Mouse (Mus musculus): Measurements from ENCODE around the gene Gm10337. TPM values are rescaled to one million over a fixed set of nuclear protein-coding genes. Genes with fewer than 3 reads are reported as not detected.

Gene Gm10337
- polyA plus RNA-seq, 1 experiment from 2014 or later: not detected

GRCm38 (mm10) chr15:102552599-102552998 is 49.1 kb downstream of the Gm10337 start:
- Histone ChIP-seq H3K4me3 (ENCODE audit: low read depth, low read length) (no peak overlapping the region), H3K36me3 (replicated peaks; ENCODE audit: control insufficient read depth, insufficient read depth, low read depth, low read length) (no peaks in the 10 kb centered on the region), H3K9ac (replicated peaks; ENCODE audit: low read length) (no peak overlapping the region), H3K4me2 (ENCODE audit: low read depth, low read length) (no peak overlapping the region), H3K9me3 (replicated peaks; ENCODE audit: control insufficient read depth, low read length) (no peaks in the 10 kb centered on the region), H3K4me1 (ENCODE audit: control insufficient read depth, insufficient read depth, low read length) (no peaks in the 10 kb centered on the region), H3K27ac (replicated peaks; ENCODE audit: low read depth, low read length) (no peak overlapping the region), H3K27me3 (ENCODE audit: control insufficient read depth, insufficient read depth, low read length) (no peaks in the 10 kb centered on the region)
- ATAC-seq (replicated peaks; ENCODE audit: insufficient number of reproducible peaks, low FRiP score, low TSS enrichment, low read depth) (no peak), DNase-seq (ENCODE audit: low spot score) (no peak)
- WGBS: 94% methylated on average over 5 of the region's 5 CpGs

Other genes starting within 250 kb of the Gm10337 start
- gene Rarg, start 246.2 kb upstream of the Gm10337 start, polyA plus RNA-seq (2014; fragmentation: Nextera tagmentation; extraction: Ambion mirVana): 68.1 and 70.2 TPM in 2 replicates
- gene Gm9918, start 233.2 kb upstream of the Gm10337 start, polyA plus RNA-seq (2014; fragmentation: Nextera tagmentation; extraction: Ambion mirVana): 0.58 and 1.2 TPM in 2 replicates
- 51.6 and 57.2 TPM in 2 replicates for gene Mfsd5, start 224.3 kb upstream of the Gm10337 start, polyA plus RNA-seq (2014; fragmentation: Nextera tagmentation; extraction: Ambion mirVana)
- 36.0 and 37.7 TPM in 2 replicates for gene Espl1, start 207.5 kb upstream of the Gm10337 start, polyA plus RNA-seq (2014; fragmentation: Nextera tagmentation; extraction: Ambion mirVana)
- 453 and 469 TPM in 2 replicates for gene Pfdn5, start 177.6 kb upstream of the Gm10337 start, polyA plus RNA-seq (2014; fragmentation: Nextera tagmentation; extraction: Ambion mirVana)
- 101 and 103 TPM in 2 replicates for gene Myg1, start 172.0 kb upstream of the Gm10337 start, polyA plus RNA-seq (2014; fragmentation: Nextera tagmentation; extraction: Ambion mirVana)
- gene Aaas, start 153.0 kb upstream of the Gm10337 start, polyA plus RNA-seq (2014; fragmentation: Nextera tagmentation; extraction: Ambion mirVana): 98.3 and 102 TPM in 2 replicates
- 2.4 and 3.0 TPM in 2 replicates for gene Sp7, start 136.5 kb upstream of the Gm10337 start, polyA plus RNA-seq (2014; fragmentation: Nextera tagmentation; extraction: Ambion mirVana)
- gene Sp1, start 97.6 kb upstream of the Gm10337 start, polyA plus RNA-seq (2014; fragmentation: Nextera tagmentation; extraction: Ambion mirVana): 12.8 and 13.9 TPM in 2 replicates
- gene Amhr2, start 58.4 kb upstream of the Gm10337 start, polyA plus RNA-seq (2014; fragmentation: Nextera tagmentation; extraction: Ambion mirVana): 0.24 TPM in 1 of 2 replicates, not detected in the other
- gene Prr13, start 44.7 kb upstream of the Gm10337 start, polyA plus RNA-seq (2014; fragmentation: Nextera tagmentation; extraction: Ambion mirVana): 75.0 and 76.5 TPM in 2 replicates
- 288 and 290 TPM in 2 replicates for gene Pcbp2, start 33.2 kb upstream of the Gm10337 start, polyA plus RNA-seq (2014; fragmentation: Nextera tagmentation; extraction: Ambion mirVana)
- 13.4 and 15.4 TPM in 2 replicates for gene Map3k12, start 13.3 kb downstream of the Gm10337 start, polyA plus RNA-seq (2014; fragmentation: Nextera tagmentation; extraction: Ambion mirVana)
- 92.0 and 92.7 TPM in 2 replicates for gene Tarbp2, start 14.5 kb downstream of the Gm10337 start, polyA plus RNA-seq (2014; fragmentation: Nextera tagmentation; extraction: Ambion mirVana)
- 0.52 and 0.66 TPM in 2 replicates for gene Npff, start 21.2 kb downstream of the Gm10337 start, polyA plus RNA-seq (2014; fragmentation: Nextera tagmentation; extraction: Ambion mirVana)
- gene Gm28047, start 121.3 kb downstream of the Gm10337 start, polyA plus RNA-seq (2014; fragmentation: Nextera tagmentation; extraction: Ambion mirVana): 0.20 and 0.21 TPM in 2 replicates
- 13.7 and 17.4 TPM in 2 replicates for gene Atf7, start 121.7 kb downstream of the Gm10337 start, polyA plus RNA-seq (2014; fragmentation: Nextera tagmentation; extraction: Ambion mirVana)
- gene Atp5g2, start 168.6 kb downstream of the Gm10337 start, polyA plus RNA-seq (2014; fragmentation: Nextera tagmentation; extraction: Ambion mirVana): 60.4 and 79.9 TPM in 2 replicates
- 32.2 and 34.0 TPM in 2 replicates for gene Calcoco1, start 218.5 kb downstream of the Gm10337 start, polyA plus RNA-seq (2014; fragmentation: Nextera tagmentation; extraction: Ambion mirVana)